Mouse (Mus musculus): ENCODE results near the gene Ackr4.

- TF ChIP-seq POLR2A (IDR thresholded peaks at IDR 0.05; ENCODE audit: extremely low read depth, insufficient read depth, low read length) (no peak), CTCF (IDR thresholded peaks at IDR 0.05; ENCODE audit: extremely low read depth, insufficient read depth, low read length) (no peak)
Observed at GRCm38 (mm10) chr9:104088555-104088954, 38.2 kb downstream of the Ackr4 start.

Measured in cortical plate, adult 2 months (tissue).